Mouse (Mus musculus) neutrophil, adult 5-6 weeks (primary cell): ENCODE measurements at regions not wholly inside any gene's neighbourhood (a gene's known extent, or its start where the extent isn't known, plus 50 kb on each side); places are given as distances from the start of the nearest gene placed in this dataset.
A peak's percentile ranks its signal among the peaks of the same experiment; 100 is the strongest.
"Not testable (repeated sequence)": the region's sequence is repeated elsewhere in the genome, so short reads cannot be mapped to it uniquely, and the experiment has no call there.

Experiments used
- ATAC-seq: fragments of 151-379, 151-347 bp; 2 replicates; pipeline ENCODE4 v1.8.0; 2017; ENCODE audit warnings: mild to moderate bottlenecking, moderate TSS enrichment; ENCODE audit not compliant: insufficient number of reproducible peaks, poor library complexity, low FRiP score, severe bottlenecking; ENCODE audit errors: extremely low read depth

DNA sequence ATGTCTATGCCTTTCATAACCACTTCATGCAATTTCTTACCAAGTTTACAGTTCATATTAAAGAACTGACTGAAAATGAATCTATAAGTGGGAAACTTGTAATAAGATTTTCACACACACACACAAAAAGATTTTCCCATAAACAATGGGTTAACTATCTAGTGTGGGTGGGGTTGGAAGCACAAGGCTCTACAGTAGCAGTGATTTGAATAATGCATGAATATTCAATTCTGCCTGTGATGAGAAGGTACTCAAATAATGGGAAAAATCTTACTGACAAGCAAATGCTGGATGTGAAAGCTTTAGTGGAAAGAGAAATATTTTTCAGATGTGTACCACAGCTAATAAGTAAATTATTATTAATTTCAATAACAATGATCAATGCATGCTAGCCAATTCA is 224.3 kb downstream of the Cetn3 start:
- no peak for ATAC-seq

DNA sequence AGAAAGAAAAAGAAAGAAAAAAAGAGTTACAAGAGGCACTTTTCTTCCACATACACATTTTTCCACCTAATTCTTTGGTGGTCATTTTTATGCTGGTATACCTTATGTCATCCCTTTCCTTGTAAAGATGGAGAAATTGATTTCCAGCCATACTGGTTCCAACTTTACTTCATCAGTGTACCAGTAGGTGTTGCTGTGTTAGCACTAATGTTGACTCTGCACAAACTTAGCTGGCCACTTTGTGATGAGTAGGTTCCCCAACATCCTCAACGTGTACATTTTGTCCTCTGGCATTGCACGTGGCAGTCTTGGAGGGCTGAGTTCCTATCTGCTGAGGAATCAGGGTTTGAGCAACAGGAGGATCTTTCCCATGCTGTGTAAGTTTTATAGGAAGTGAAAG is 256.7 kb downstream of the Cetn3 start:
- no peak for ATAC-seq

DNA sequence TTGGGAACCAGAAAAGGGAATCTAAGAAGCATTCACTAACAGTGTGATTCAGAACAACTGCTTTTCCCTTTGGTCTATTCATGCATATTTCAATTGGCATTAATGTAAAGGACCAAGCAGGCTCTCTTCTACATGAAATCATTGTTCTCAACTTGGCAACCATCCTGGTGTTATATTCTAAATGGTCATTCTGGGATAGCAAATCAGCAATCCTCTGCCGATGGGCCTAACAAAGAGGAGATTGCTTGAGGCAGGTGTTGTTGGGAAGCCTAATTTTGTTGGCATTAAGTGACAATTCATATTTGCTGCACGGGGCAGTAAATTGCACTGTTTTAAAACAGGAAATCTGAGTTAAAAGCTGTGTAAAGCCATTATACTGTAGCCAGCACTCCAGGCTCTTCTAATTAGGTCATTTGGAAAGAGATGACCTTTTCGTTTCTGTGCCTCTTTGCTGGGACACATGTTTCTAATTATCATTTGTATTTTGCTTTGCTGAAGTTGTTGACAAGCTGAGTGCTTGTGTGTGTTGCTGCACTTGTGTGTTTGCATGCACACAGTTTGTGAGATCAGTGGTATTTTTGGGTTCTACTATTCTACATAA is 275.4 kb downstream of the Cetn3 start:
- no peak for ATAC-seq

DNA sequence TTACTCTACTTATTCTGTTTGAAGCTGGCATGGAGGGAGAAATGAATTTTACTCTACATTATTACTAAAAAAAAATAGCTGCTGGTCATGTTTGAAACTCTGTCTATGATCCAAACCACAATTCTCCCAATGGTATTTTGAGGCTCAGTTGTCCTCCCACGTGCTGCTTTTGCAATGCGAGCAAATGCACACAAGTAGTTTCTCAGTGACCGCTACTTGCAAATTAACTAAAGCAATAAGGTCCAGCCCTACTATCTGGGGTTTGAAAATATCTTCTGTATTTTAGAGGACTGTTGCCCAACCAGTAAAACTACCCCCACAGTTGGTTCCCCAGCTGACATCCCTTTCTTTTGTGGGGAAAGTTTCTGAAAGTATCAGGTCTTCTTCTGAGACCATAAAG is 276.0 kb downstream of the Cetn3 start:
- no peak for ATAC-seq

DNA sequence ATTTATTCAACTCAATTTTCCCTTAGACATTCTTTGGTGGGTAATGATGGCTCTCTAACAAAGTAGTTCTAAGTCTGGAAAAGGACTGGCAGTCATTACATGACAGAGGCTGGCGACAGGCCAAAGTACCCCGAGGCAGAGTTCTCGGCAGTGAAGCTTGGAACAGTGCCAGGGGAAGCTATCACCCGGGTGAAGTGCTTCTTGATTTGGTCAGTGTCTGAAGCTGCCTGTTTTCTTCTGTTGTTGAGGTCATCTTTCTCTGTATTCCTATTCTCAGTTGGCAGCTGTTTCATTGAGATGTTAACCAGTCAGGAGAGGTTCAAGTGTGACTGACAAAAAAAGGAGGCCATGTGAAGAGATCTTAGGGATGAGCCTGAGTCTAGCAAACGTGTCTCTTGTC is 276.6 kb downstream of the Cetn3 start:
- no peak for ATAC-seq

DNA sequence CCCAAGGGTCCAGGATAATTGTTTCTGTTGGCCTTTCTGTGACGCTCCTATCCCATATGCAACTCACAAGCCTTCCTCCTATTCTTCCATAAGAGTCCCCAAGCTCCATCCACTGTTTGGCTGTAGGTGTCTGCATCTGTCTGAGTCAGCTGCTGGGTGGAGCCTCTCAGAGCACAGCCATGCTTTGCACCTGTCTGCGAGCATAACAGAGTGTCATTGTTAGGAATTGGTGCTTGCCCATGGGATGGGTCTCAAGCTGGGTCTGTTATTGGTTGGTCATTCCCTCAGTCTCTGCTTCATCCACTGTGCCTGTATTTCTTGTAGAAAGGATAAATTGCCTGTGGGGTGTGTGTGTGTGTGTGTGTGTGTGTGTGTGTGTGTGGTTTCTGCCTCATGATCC is 281.0 kb downstream of the Cetn3 start:
- ATAC-seq = not testable (repeated sequence)

DNA sequence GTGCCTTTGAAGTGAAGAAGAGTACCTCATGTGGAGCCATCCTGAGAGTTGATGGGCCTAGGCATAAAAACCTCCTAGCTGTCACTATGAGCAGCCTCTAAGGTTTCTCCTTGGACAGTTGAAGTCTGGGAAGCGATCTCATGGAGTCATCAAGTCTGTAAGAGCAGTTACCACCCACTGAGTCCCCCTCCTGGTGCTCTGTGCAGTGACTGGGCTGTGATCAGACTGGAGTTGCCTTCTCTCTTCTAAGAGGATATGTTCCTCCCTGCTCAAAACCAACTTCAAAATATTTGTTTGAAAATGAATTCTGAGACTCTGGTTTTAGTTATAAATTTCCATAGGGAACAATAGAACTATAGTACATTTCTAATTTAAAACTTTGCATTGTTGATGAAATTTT is 283.3 kb downstream of the Cetn3 start:
- ATAC-seq = no peak

DNA sequence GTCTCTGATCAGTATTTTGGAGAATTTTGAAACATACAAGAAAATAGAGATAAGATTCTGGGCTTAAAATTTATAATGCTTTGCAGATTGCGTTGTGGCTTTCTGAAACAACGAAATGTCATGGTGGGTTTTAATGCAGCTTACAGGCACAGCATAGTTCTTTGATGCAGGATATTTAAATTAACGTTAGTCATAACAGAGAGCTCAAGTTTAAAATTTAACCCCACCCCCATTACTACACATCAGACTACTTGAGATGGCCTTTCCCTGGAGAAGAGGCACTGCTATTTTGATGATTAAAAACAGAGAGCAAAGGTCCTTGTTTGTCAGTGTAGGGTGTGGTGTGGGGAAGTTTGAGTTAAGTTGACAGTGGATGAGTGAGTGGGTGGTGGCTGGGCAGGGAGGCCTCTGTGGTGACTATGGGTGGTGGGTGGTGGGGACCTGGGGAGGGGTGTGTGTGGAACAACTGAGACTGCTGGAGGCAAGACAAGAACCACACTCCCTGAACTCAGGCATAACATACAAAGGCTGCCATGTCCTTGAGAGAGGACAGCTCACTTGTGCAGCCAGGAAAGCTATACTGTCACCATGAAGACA is 283.9 kb downstream of the Cetn3 start:
- ATAC-seq = no peak

DNA sequence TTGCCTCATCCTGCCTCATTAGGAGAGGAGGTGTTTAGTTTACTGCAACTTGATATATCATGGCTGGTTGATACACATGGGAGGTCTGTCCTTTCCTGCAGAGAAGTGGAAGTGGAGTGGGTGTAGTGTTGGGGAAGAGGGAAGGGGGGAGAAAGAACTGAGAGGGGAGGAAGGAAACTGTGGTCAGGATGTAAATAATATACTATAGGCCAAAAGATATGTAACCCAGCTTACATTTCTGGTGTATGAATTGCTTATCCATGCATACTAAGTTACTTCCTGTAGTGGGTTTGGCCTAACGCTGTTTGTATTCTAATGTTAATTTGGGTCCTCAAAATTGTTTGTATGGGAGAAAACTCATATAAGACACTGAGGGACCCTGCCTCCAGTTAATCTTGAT is 289.6 kb downstream of the Cetn3 start:
- ATAC-seq = peak; percentile 85

DNA sequence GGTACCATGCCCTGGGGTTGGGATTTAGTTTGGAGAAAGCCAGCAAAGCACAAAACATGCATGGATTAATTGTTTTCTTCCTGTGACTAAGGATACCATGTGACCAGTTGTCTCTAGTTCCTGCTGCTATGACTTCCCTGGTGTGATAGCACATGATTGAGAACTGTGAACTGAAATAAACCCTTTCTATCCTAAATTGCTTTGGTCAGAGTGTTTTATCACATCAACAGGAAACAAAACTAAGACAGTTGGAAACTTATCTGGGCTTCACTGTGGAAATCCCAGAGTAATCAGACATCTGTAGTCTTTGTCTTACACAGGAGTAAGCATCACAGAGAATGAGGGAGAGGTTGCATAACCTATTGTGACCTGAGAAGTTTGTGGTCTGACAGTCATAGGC is 290.5 kb downstream of the Cetn3 start:
- ATAC-seq = no peak

DNA sequence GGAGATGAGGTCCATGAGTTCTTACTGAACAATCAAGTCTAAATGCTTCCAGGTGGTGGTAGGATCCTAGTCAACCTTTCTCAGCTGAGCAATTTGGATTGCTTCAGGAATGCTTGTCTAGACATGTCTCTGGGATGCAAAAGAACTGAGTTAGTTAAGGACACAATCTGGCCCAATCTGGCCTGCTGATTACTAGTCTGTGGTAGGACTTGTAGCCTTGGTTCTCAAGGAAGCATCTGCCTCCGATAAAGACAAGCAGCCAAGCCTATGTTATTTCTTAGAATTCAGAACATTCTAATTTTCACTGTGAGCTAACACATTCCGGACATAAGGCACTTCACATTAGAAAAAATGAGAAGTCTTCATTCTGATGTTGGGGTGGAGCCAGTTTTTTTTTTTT is 298.5 kb downstream of the Cetn3 start:
- 0 out of 2 replicates have a peak, but pooled peaks have one; percentile 9 for ATAC-seq

DNA sequence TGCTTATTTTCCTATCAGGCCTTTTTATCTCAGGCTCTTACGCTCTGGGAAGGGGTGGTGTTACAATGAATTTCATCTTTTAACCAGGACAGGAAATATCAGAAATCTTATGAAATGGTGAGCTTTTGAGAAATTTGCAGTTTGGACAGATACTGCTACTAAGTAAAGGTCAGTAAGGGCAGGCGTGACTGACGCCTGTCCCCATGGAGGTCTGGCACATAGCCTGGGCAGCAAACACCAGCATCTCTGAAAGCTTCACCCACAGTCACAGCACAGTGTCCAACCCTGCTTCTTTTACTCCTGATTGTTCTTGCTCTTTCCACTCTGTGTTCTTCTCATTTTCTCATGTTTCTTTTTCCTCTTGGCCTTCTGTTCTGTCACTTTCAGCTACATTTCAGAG is 304.8 kb downstream of the Cetn3 start:
- ATAC-seq = no peak

DNA sequence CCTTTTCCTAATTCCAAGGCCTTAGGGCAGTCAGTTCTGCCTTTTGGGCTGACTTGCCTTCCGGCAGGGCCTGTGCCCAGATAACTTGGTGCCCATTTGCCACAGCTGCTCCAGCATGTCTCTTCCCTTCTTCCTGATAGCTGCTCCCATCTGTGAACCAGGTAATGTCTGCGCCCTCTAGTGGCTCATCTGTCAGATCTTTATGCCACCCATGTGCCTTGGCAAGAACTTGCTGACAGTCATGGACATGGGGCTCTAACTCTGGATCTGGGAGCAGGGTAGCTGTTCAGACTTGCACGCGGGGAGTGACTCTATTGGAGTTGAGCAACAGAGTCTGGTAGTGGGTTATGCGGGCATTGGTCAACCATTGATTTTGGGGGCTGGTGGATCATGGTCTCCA is 309.3 kb downstream of the Cetn3 start:
- no peak for ATAC-seq

DNA sequence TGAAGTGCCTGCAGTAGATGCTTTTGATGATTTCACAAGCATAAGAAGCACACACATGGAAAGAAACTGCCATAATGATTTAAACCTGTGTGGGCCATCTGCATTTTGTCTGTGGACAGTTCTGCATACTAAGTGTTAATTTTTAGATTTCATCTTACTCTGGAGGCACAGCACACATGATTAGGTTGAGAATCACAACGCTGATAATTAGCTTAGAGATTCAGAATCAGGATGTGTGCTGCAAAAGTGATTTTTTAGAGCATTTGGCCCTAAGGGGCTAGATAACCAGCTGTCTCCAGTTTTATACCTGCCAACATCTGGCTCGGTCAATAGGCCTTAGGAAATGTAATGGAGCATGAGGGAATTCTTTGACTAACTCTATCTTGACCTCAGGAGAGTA is 323.2 kb downstream of the Cetn3 start:
- ATAC-seq = no peak

DNA sequence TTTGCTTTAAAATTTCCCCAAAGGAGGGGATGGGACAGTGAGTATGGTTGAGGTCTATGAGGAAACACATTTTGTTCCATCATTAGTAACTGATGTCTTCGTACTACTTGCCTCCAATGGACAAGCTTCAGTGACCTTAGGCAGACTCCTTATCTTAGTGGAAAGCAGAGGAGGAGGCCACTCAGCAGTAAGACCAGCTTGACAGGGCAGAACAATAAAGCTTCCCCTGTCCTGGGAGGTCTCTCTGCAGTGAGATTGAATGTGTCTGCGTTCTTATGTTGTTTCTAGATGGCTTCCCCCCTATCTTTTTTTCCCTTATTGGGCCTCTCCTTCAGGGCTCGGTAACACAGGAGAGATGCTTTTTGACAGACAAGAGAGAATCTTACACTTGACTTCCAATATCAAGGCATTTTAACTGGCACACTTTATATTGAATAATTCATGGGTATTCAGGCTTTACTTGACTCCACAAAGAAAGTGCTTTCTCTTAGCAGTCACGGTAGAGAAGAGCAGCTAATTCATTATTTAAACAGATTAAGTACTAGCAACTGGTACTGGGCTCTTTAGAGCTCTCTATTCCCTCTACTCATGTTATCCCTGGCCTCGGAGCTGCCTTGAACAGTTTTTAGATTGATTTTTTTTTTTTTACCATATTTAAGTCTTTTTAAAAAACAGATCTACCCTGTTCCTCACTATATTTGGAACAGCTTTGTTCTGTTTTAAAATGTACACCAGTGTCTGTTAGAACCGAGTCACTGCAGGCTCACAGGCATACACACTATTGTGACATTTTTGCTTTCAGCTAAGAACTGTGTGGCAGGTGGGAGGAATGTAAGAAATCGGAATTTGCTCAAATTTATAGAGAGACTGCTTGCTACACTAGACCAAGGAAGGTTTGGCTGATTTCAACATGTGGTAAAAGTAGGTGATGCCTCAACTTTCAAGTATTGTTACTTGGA is 347.2 kb downstream of the Cetn3 start:
- ATAC-seq = no peak
